In genomic region chr6:55502309-55502708, GRCm38 (mm10) we compare ENCODE assay signal across 24 mouse cellular contexts. TPM values are rescaled to one million over a fixed set of nuclear protein-coding genes. Genes with fewer than 3 reads are reported as not detected.
"Had no signal": no experiment of that assay in that cellular context is flagged by ENCODE, and none has a peak within 500 bp of the region (broad histone marks: within the 10 kb centered on the region; RNA-seq: fewer than 3 reads in every experiment).

No protein-coding gene starts in this region.

- ATAC-seq: inflammation-experienced regulatory T-cells, adult 6 months; intestine, embryonic 15.5 days; intestine, postnatal 0 days had no signal

- H3K27ac ChIP-seq: gastrocnemius, adult 2 months; heart, embryonic 10.5 days; hindbrain, embryonic 13.5 days; hindbrain, embryonic 15.5 days; intestine, embryonic 15.5 days; layer of hippocampus, adult 2 months; left cerebral cortex, adult 2 months; limb, embryonic 10.5 days; limb, embryonic 12.5 days; liver, embryonic 13.5 days had no signal

- H3K4me2 ChIP-seq: heart, embryonic 12.5 days; hindbrain, embryonic 13.5 days; hindbrain, embryonic 15.5 days; intestine, embryonic 15.5 days; limb, embryonic 12.5 days; liver, embryonic 11.5 days; liver, embryonic 13.5 days had no signal

- H3K36me3 ChIP-seq: heart, embryonic 10.5 days; heart, embryonic 12.5 days; intestine, embryonic 15.5 days; limb, embryonic 10.5 days; limb, embryonic 12.5 days; liver, embryonic 13.5 days had no signal

- H3K4me1 ChIP-seq: heart, embryonic 10.5 days; heart, embryonic 12.5 days; hindbrain, embryonic 15.5 days; intestine, embryonic 15.5 days; limb, embryonic 10.5 days; limb, embryonic 12.5 days; liver, embryonic 13.5 days had no signal

- H3K9me3 ChIP-seq: heart, embryonic 10.5 days; heart, embryonic 12.5 days; hindbrain, embryonic 13.5 days; hindbrain, embryonic 15.5 days; intestine, embryonic 15.5 days; limb, embryonic 10.5 days; limb, embryonic 12.5 days; liver, embryonic 13.5 days had no signal

- H3K27me3 ChIP-seq: hindbrain, embryonic 13.5 days; hindbrain, embryonic 15.5 days; intestine, embryonic 15.5 days; limb, embryonic 12.5 days; liver, embryonic 13.5 days had no signal

- DNase-seq: gastrocnemius, adult 2 months; gastrocnemius, postnatal 10 days; gastrocnemius, postnatal 25 days; heart, adult 18-20 months; heart, postnatal 10 days; heart, postnatal 4 days; kidney, adult 18-20 months; kidney, adult 8-10 months; kidney, postnatal 10 days; kidney, postnatal 4 days; liver; liver, embryonic 13.5 days had no signal

- H3K9ac ChIP-seq: heart, embryonic 12.5 days; hindbrain, embryonic 13.5 days; hindbrain, embryonic 15.5 days; intestine, embryonic 15.5 days; limb, embryonic 12.5 days; liver, embryonic 13.5 days had no signal

- H3K4me3 ChIP-seq: gastrocnemius, adult 2 months; heart, embryonic 10.5 days; heart, embryonic 12.5 days; hindbrain, embryonic 13.5 days; hindbrain, embryonic 15.5 days; intestine, embryonic 15.5 days; layer of hippocampus, adult 2 months; left cerebral cortex, adult 2 months; limb, embryonic 10.5 days; limb, embryonic 12.5 days; liver, embryonic 13.5 days had no signal

RNA-seq across cellular contexts. Expression of gene Adcyap1r1, which starts 50.5 kb away (rescaled TPM):
- polyA plus RNA-seq: inflammation-experienced regulatory T-cells, adult 6 months had no signal
